Mouse (Mus musculus): ENCODE data around the gene Selenoo. TPM values are rescaled to one million over a fixed set of nuclear protein-coding genes. Genes with fewer than 3 reads are reported as not detected.
A peak's percentile ranks its signal among the peaks of the same experiment; 100 is the strongest.

Gene Selenoo
- polyA plus RNA-seq, 1 experiment: 27.7 TPM

DNA sequence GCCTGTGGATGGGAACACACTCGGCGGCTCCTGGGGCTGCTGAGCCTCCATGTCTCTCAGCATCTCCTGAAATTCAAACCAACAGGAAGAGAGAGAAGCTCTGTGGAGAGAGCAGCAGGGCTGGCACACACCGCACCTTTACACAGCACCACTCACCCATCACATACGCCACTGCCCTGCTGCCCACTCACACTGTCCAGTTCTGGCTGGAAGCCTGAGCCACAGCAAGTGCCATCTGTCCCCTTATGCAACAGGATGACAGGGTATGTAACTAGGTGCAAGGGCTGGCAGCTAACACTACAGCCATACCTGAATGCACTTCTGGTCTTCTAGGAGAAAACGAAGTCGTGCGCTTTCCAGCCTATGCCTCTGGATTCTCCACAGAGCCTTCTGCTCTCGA lies 15.5 kb downstream of the Selenoo start:
- H3K36me3 ChIP-seq (ENCODE audit: control insufficient read depth, insufficient read depth, low read length): peaks cover 38% of the 10 kb centered on the region
- 97% methylated on average over 8 of the region's 8 CpGs for WGBS
- DNase-seq (ENCODE audit: low read depth in 1 of 2, low spot score in 2 of 2): no peak
- TF ChIP-seq CTCF (IDR thresholded peaks at IDR 0.05; ENCODE audit: extremely low read depth, insufficient read depth, insufficient read length, insufficient replicate concordance): no peak
- TF ChIP-seq POLR2A (IDR thresholded peaks at IDR 0.05; ENCODE audit: low read depth, low read length): no peak
- H3K27ac ChIP-seq (ENCODE audit: insufficient read depth, low read length): no peak overlapping the region
- no peaks in the 10 kb centered on the region for H3K27me3 ChIP-seq (ENCODE audit: control insufficient read depth, insufficient read depth, low read length)
- no peaks in the 10 kb centered on the region for H3K4me1 ChIP-seq (ENCODE audit: control insufficient read depth, insufficient read depth, insufficient read length)
- H3K4me3 ChIP-seq (ENCODE audit: extremely low read depth, insufficient read depth, insufficient read length): no peak overlapping the region

DNA sequence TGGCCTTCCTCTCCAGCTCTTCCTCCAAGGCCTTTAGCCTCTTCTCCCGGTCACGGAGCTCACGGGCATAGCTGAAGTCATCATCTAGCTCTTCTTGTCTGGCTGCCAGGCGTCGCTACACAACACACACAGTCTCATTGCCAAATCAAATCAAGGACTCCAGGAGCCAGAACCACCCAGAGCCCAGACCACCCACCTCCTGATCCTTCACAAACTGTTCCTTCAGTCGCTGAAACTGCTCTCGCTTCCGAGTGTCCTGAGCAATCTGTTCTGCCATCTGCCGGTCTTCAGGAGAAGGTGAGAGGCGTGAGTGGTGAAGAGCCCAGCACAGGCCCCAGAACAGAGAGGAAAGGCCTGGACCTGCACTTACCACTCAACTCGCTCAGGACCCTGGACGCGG lies 17.2 kb downstream of the Selenoo start:
- H3K27ac ChIP-seq (ENCODE audit: insufficient read depth, low read length): no peak overlapping the region
- H3K36me3 ChIP-seq (ENCODE audit: control insufficient read depth, insufficient read depth, low read length): peaks cover 39% of the 10 kb centered on the region
- 95% methylated on average over 13 of the region's 13 CpGs for WGBS
- no peaks in the 10 kb centered on the region for H3K27me3 ChIP-seq (ENCODE audit: control insufficient read depth, insufficient read depth, low read length)
- no peak for DNase-seq (ENCODE audit: low read depth in 1 of 2, low spot score in 2 of 2)
- no peaks in the 10 kb centered on the region for H3K4me1 ChIP-seq (ENCODE audit: control insufficient read depth, insufficient read depth, insufficient read length)
- no peak overlapping the region for H3K4me3 ChIP-seq (ENCODE audit: extremely low read depth, insufficient read depth, insufficient read length)
- no peak for TF ChIP-seq POLR2A (IDR thresholded peaks at IDR 0.05; ENCODE audit: low read depth, low read length)

DNA sequence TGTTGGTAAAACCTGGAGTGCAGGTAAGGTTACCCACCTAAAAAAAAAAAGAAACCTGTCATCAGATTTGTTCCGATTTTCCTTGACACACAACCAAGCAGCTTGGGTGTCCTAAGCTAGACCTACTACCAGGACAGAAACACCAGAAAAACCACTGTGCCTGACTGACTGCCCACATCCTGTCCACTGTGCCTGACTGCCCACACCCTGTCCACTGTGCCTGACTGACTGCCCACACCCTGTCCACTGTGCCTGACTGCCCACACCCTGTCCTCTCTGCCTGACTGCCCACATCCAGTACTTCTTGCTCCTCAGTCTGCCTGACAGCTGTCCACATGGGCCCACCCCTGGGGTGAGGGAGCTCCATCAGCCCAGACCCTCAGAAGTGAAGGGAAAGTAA lies 18.1 kb downstream of the Selenoo start:
- 94% methylated on average over 1 of the region's 1 CpGs for WGBS
- DNase-seq (ENCODE audit: low read depth in 1 of 2, low spot score in 2 of 2): no peak
- Histone ChIP-seq H3K4me3 (ENCODE audit: extremely low read depth, insufficient read depth, insufficient read length) (no peak overlapping the region), H3K36me3 (ENCODE audit: control insufficient read depth, insufficient read depth, low read length) (peaks cover 37% of the 10 kb centered on the region), H3K4me1 (ENCODE audit: control insufficient read depth, insufficient read depth, insufficient read length) (no peaks in the 10 kb centered on the region), H3K27ac (ENCODE audit: insufficient read depth, low read length) (no peak overlapping the region), H3K27me3 (ENCODE audit: control insufficient read depth, insufficient read depth, low read length) (no peaks in the 10 kb centered on the region)
- TF ChIP-seq CTCF (IDR thresholded peaks at IDR 0.05; ENCODE audit: extremely low read depth, insufficient read depth, insufficient read length, insufficient replicate concordance) (no peak), POLR2A (IDR thresholded peaks at IDR 0.05; ENCODE audit: low read depth, low read length) (no peak)

DNA sequence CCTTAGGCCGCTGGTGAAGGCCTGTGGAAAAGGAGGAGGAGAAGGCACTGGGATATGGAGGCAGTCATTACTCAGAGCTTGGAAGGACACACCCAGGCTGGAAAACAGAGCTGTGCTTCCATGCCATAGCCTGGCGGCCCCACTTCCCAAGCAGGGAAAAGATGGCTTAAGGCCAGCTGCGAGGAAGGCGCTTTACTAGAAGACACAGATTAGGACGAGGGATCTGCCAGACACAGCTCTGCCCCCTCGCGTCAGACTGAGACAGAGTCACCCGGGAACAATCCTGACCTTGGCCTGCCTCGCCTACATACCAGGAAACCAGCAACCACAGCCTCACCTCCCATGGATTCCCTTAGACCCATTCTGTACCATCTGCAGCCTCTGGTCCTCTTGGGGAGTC lies 21.3 kb downstream of the Selenoo start:
- Histone ChIP-seq H3K27me3 (ENCODE audit: control insufficient read depth, insufficient read depth, low read length) (no peaks in the 10 kb centered on the region), H3K4me3 (ENCODE audit: extremely low read depth, insufficient read depth, insufficient read length) (no peak overlapping the region), H3K27ac (ENCODE audit: insufficient read depth, low read length) (no peak overlapping the region), H3K36me3 (ENCODE audit: control insufficient read depth, insufficient read depth, low read length) (peaks cover 34% of the 10 kb centered on the region), H3K4me1 (ENCODE audit: control insufficient read depth, insufficient read depth, insufficient read length) (no peaks in the 10 kb centered on the region)
- TF ChIP-seq POLR2A (IDR thresholded peaks at IDR 0.05; ENCODE audit: low read depth, low read length) (no peak), CTCF (IDR thresholded peaks at IDR 0.05; ENCODE audit: extremely low read depth, insufficient read depth, insufficient read length, insufficient replicate concordance) (no peak)
- 85% methylated on average over 9 of the region's 9 CpGs for WGBS
- DNase-seq (ENCODE audit: low read depth in 1 of 2, low spot score in 2 of 2): no peak

DNA sequence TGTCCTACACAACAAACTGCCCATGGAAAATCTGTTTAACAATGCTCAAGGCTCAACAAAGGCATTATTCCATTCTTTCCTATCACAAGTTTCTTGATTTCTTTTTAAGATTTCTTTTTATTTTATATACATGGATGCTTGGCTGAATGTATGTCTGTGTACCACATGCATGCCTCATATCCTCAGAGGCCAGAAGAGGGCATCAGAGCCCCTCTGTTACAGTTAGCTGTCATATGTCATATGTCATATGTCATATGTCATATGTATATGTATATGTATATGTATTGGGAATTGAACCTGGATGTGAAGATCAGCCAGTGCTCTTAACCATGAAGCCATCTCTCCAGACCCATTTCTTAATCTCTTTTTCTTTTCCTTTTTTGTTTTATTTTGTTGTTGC lies 29.1 kb downstream of the Selenoo start:
- H3K27ac ChIP-seq (ENCODE audit: insufficient read depth, low read length): no peak overlapping the region
- no peak overlapping the region for H3K4me3 ChIP-seq (ENCODE audit: extremely low read depth, insufficient read depth, insufficient read length)
- peak; percentile 21; the same call in 1 of the 2 replicates for TF ChIP-seq CTCF (IDR thresholded peaks at IDR 0.05; ENCODE audit: extremely low read depth, insufficient read depth, insufficient read length, insufficient replicate concordance)
- no peak for TF ChIP-seq POLR2A (IDR thresholded peaks at IDR 0.05; ENCODE audit: low read depth, low read length)
- DNase-seq (ENCODE audit: low read depth in 1 of 2, low spot score in 2 of 2): peak; percentile 50 to 55
- peaks cover 7% of the 10 kb centered on the region; the same call in 1 of the 2 replicates for H3K4me1 ChIP-seq (ENCODE audit: control insufficient read depth, insufficient read depth, insufficient read length)
- no peaks in the 10 kb centered on the region for H3K27me3 ChIP-seq (ENCODE audit: control insufficient read depth, insufficient read depth, low read length)
- H3K36me3 ChIP-seq (ENCODE audit: control insufficient read depth, insufficient read depth, low read length): peaks cover 9% of the 10 kb centered on the region

DNA sequence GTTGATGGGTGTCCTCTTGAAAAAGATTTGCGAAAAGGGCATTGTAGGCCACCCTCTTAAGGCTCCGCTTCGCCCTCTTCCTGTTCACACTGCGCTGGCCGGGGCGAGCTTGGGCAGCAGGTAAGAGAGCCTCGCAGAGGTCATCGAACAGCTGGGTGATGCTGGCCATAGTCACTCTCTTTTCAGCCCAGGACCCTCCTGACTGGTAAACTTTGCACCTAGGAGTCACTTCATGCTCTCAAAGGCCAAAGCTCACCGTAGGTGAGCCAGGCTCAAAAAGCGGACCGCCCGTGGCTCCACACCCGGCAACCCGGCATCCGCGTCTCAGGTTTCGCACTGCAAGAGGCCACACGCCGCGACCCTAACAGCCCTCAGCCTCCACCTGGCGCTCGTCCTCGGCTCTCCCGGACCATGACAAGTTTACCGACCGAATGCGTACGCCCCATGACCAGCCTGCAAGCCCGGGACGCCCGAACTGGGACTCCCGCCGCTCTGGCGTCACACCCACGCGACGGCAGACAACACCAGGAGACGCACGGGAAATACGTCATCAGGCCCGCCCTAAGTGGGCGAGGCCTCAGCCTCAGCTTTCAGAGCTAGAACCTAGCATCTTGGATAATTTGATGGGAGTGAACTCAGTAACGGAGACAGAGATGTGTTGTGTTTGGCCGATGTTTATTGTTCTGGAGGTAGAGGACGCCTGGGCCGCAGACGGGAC lies 33.9 kb downstream of the Selenoo start, which contains the start of gene Tubgcp6:
Gene Tubgcp6, minus strand, starts transcription at position 464 of the 718 bp plus-strand sequence.
- DNase-seq (ENCODE audit: low read depth in 1 of 2, low spot score in 2 of 2): peak; percentile 80 to 91
- no peaks in the 10 kb centered on the region for H3K27me3 ChIP-seq (ENCODE audit: control insufficient read depth, insufficient read depth, low read length)
- peaks cover 9% of the 10 kb centered on the region for H3K36me3 ChIP-seq (ENCODE audit: control insufficient read depth, insufficient read depth, low read length)
- H3K4me3 ChIP-seq (ENCODE audit: extremely low read depth, insufficient read depth, insufficient read length): peak within 1 kb of the TSS; percentile 97
- TF ChIP-seq CTCF (IDR thresholded peaks at IDR 0.05; ENCODE audit: extremely low read depth, insufficient read depth, insufficient read length, insufficient replicate concordance): no peak
- peak; percentile 41; the same call in 1 of the 2 replicates for TF ChIP-seq POLR2A (IDR thresholded peaks at IDR 0.05; ENCODE audit: low read depth, low read length)
- 1% methylated on average over 47 of the region's 47 CpGs for WGBS
- peak within 1 kb of the TSS; percentile 55 for H3K27ac ChIP-seq (ENCODE audit: insufficient read depth, low read length)
- peaks cover 15% of the 10 kb centered on the region for H3K4me1 ChIP-seq (ENCODE audit: control insufficient read depth, insufficient read depth, insufficient read length)

DNA sequence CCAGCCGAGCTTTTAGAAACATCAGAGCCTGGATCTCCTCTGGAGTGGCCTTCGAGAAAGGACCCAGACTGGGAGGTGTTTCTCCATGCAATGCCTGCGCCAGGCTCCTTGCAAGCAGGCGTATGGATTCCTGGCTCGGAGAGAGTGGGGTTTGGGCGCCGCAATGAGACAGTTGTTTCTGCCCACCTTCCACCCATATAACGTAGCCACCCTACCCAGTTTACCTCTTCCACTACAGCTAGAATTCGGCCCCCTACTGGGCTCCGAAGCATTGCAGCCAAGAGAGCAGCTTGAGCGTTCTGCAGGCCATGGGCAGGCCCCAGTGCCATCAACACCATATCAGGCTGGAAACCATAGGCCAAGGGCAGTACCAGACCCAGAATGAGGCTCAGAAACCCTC lies 34.7 kb downstream of the Selenoo start:
- WGBS: 75% methylated on average over 11 of the region's 11 CpGs
- Histone ChIP-seq H3K27ac (ENCODE audit: insufficient read depth, low read length) (peak overlapping the region; percentile 44; the same call in 1 of the 2 replicates), H3K36me3 (ENCODE audit: control insufficient read depth, insufficient read depth, low read length) (peaks cover 9% of the 10 kb centered on the region), H3K4me1 (ENCODE audit: control insufficient read depth, insufficient read depth, insufficient read length) (peaks cover 16% of the 10 kb centered on the region), H3K27me3 (ENCODE audit: control insufficient read depth, insufficient read depth, low read length) (no peaks in the 10 kb centered on the region), H3K4me3 (ENCODE audit: extremely low read depth, insufficient read depth, insufficient read length) (no peak overlapping the region)
- DNase-seq (ENCODE audit: low read depth in 1 of 2, low spot score in 2 of 2): no peak
- TF ChIP-seq CTCF (IDR thresholded peaks at IDR 0.05; ENCODE audit: extremely low read depth, insufficient read depth, insufficient read length, insufficient replicate concordance) (no peak), POLR2A (IDR thresholded peaks at IDR 0.05; ENCODE audit: low read depth, low read length) (no peak)

Measured in spleen, adult 2 months (tissue).